ENCODE assay signal across 14 mouse cellular contexts in the genomic region with DNA sequence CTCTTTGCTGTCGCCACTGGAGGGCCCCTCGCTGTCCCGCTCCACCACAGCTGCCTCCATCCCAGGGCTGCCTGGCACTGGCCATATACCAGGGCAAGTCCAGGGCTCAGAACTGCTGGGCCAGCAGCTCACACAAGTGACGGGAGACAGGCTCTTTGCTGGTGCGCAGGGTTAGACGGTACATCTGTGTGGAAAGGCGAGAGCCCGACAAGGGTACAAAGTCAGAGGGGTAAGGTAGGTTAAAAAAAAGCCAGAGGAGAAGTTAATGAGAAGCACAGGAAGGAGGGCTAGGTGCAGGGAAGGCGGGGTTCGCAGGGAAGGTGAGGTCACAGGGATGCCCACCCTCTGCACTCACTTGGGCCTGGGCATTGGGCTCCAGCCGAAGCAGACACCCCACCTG. TPM values are rescaled to one million over a fixed set of nuclear protein-coding genes. Genes with fewer than 3 reads are reported as not detected.
A peak's percentile ranks its signal among the peaks of the same experiment; 100 is the strongest.
DNase-seq lines count a peak whose midpoint lies in the region; ATAC-seq and TF ChIP-seq lines count a peak whose summit lies in the region.
"Had no signal": no experiment of that assay in that cellular context is flagged by ENCODE, and none has a peak within 500 bp of the region (broad histone marks: within the 10 kb centered on the region; RNA-seq: fewer than 3 reads in every experiment).

No protein-coding gene starts in this region.

- 0 out of 2 replicates have a peak overlapping the region, but pooled peaks have one; percentile 17 for H3K27ac ChIP-seq in heart, embryonic 10.5 days
- H3K27ac ChIP-seq in heart, embryonic 11.5 days (ENCODE audit: low read depth, low read length), result no peak overlapping the region
- H3K27ac ChIP-seq in left cerebral cortex, adult 2 months, result peak overlapping the region; percentile 61
- peak overlapping the region; percentile 73; the same call in 1 of the 2 replicates for H3K27ac ChIP-seq in embryonic facial prominence, embryonic 10.5 days (replicated peaks)
- H3K27ac ChIP-seq in kidney, postnatal 0 days, result peak overlapping the region; percentile 70
- H3K27ac ChIP-seq: liver, embryonic 13.5 days had no signal

- TF ChIP-seq CTCF in left cerebral cortex, adult 2 months (IDR thresholded peaks at IDR 0.05), result no peak
- TF ChIP-seq CTCF in kidney, postnatal 0 days (IDR thresholded peaks at IDR 0.05; ENCODE audit: low read depth), result no peak

- 84% methylated on average over 11 of the region's 11 CpGs for WGBS in heart, embryonic 10.5 days
- 93% methylated on average over 11 of the region's 11 CpGs for whole genome bisulfite sequencing in heart, embryonic 11.5 days (ENCODE audit: insufficient replicate concordance)
- 90% methylated on average over 11 of the region's 11 CpGs for WGBS in embryonic facial prominence, embryonic 10.5 days
- 79% methylated on average over 11 of the region's 11 CpGs for WGBS in kidney, postnatal 0 days

- DNase-seq in heart, embryonic 10.5 days (ENCODE audit: low spot score), result no peak
- no peak for DNase-seq in left cerebral cortex, adult 2 months (ENCODE audit: extremely low spot score in 1 of 2, low spot score in 2 of 2)
- no peak for DNase-seq in left cerebral cortex, postnatal 10 days (ENCODE audit: extremely low spot score in 1 of 2, low spot score in 2 of 2)
- DNase-seq in embryonic facial prominence, embryonic 10.5 days (ENCODE audit: low spot score), result no peak
- DNase-seq in kidney, postnatal 0 days (ENCODE audit: low spot score), result no peak
- no peak for DNase-seq in right cerebral cortex, adult 18-20 months
- DNase-seq: cerebellum, adult 18-20 months had no signal

- H3K4me3 ChIP-seq in heart, embryonic 10.5 days, result peak overlapping the region; percentile 52; the same call in 1 of the 2 replicates
- H3K4me3 ChIP-seq in heart, embryonic 11.5 days (ENCODE audit: low read depth, low read length), result no peak overlapping the region
- H3K4me3 ChIP-seq in left cerebral cortex, adult 2 months, result no peak overlapping the region
- peak overlapping the region; percentile 52; the same call in 1 of the 2 replicates for H3K4me3 ChIP-seq in embryonic facial prominence, embryonic 10.5 days
- no peak overlapping the region for H3K4me3 ChIP-seq in kidney, postnatal 0 days (replicated peaks; ENCODE audit: low read depth, low read length)

- no peak for ATAC-seq in heart, embryonic 11.5 days (replicated peaks; ENCODE audit: insufficient number of reproducible peaks, low FRiP score, low TSS enrichment)
- peak; percentile 40 for ATAC-seq in kidney, postnatal 0 days (replicated peaks; ENCODE audit: low FRiP score, low read depth)
- ATAC-seq in monocyte, adult 5-6 weeks (replicated peaks; ENCODE audit: insufficient number of reproducible peaks, low FRiP score, low TSS enrichment, poor library complexity, severe bottlenecking), result no peak

- intact Hi-C loops in left cerebral cortex, adult 2 months (cut with DNase I), result loop anchor here (5.0 kb wide), 1 partner anchor 57 kb away; no protein-coding TSS in a partner anchor
- intact Hi-C loops in left cerebral cortex, postnatal 10 days (cut with DNase I), result no loop called here

- no peaks in the 10 kb centered on the region for H3K27me3 ChIP-seq in heart, embryonic 10.5 days (ENCODE audit: insufficient read depth, poor library complexity, severe bottlenecking)
- no peaks in the 10 kb centered on the region for H3K27me3 ChIP-seq in heart, embryonic 11.5 days (ENCODE audit: control insufficient read depth, insufficient read depth, low read length)
- no peaks in the 10 kb centered on the region for H3K27me3 ChIP-seq in embryonic facial prominence, embryonic 10.5 days (replicated peaks; ENCODE audit: low read depth, poor library complexity, severe bottlenecking)
- no peaks in the 10 kb centered on the region for H3K27me3 ChIP-seq in kidney, postnatal 0 days (ENCODE audit: insufficient read depth, low read length)
- H3K27me3 ChIP-seq: liver, embryonic 13.5 days had no signal

- no peaks in the 10 kb centered on the region for H3K9me3 ChIP-seq in heart, embryonic 10.5 days
- no peaks in the 10 kb centered on the region for H3K9me3 ChIP-seq in heart, embryonic 11.5 days (replicated peaks; ENCODE audit: control insufficient read depth, low read length)
- H3K9me3 ChIP-seq in embryonic facial prominence, embryonic 10.5 days, result no peaks in the 10 kb centered on the region
- H3K9me3 ChIP-seq in kidney, postnatal 0 days (replicated peaks; ENCODE audit: low read length), result no peaks in the 10 kb centered on the region
- H3K9me3 ChIP-seq: G1E; liver, embryonic 13.5 days had no signal

- H3K9ac ChIP-seq in heart, embryonic 11.5 days (ENCODE audit: low read depth, low read length), result no peak overlapping the region
- no peak overlapping the region for H3K9ac ChIP-seq in kidney, postnatal 0 days (ENCODE audit: low read depth, low read length)

- H3K36me3 ChIP-seq in heart, embryonic 10.5 days, result peaks cover 71% of the 10 kb centered on the region
- H3K36me3 ChIP-seq in heart, embryonic 11.5 days (ENCODE audit: control insufficient read depth, insufficient read depth, low read length), result peaks cover 29% of the 10 kb centered on the region
- peaks cover 74% of the 10 kb centered on the region for H3K36me3 ChIP-seq in embryonic facial prominence, embryonic 10.5 days (replicated peaks)
- peaks cover 25% of the 10 kb centered on the region for H3K36me3 ChIP-seq in kidney, postnatal 0 days (ENCODE audit: insufficient read depth, low read length)

- no peak overlapping the region for H3K4me2 ChIP-seq in heart, embryonic 11.5 days
- H3K4me2 ChIP-seq in kidney, postnatal 0 days (ENCODE audit: low read length), result no peak overlapping the region

- peaks cover 58% of the 10 kb centered on the region for H3K4me1 ChIP-seq in heart, embryonic 10.5 days
- peaks cover 26% of the 10 kb centered on the region for H3K4me1 ChIP-seq in heart, embryonic 11.5 days (ENCODE audit: control insufficient read depth, insufficient read depth, low read length)
- H3K4me1 ChIP-seq in embryonic facial prominence, embryonic 10.5 days, result peaks cover 50% of the 10 kb centered on the region
- H3K4me1 ChIP-seq in kidney, postnatal 0 days (replicated peaks; ENCODE audit: insufficient read depth, low read length), result peaks cover 25% of the 10 kb centered on the region

RNA-seq across cellular contexts. Expression of a gene that starts 4.8 kb away (rescaled TPM):
- 14.2 and 14.9 TPM in 2 replicates for polyA plus RNA-seq in heart, embryonic 10.5 days (2016; fragmentation: Nextera tagmentation; extraction: Ambion mirVana)
- 12.2 and 12.8 TPM in 2 replicates for polyA plus RNA-seq in heart, embryonic 11.5 days (2014; fragmentation: Nextera tagmentation; extraction: Ambion mirVana)
- 10 to 100 TPM; 23.4 to 24.1 TPM for total RNA-seq in left cerebral cortex, adult 2 months (2021)
- total RNA-seq in left cerebral cortex, postnatal 10 days (2021), result 10 to 100 TPM; 17.8 to 19.0 TPM
- polyA plus RNA-seq in embryonic facial prominence, embryonic 10.5 days (2016; fragmentation: Nextera tagmentation; extraction: Ambion mirVana), result 17.6 and 20.1 TPM in 2 replicates
- 19.9 and 21.1 TPM in 2 replicates for polyA plus RNA-seq in kidney, postnatal 0 days (2015; fragmentation: Nextera tagmentation; extraction: Ambion mirVana)
- total RNA-seq in monocyte, adult 5-6 weeks (2017), result 10.8 to 19.1 TPM (median 16.1 TPM) in 3 replicates

RNA-seq across cellular contexts. Expression of a gene that starts 8.1 kb away (rescaled TPM):
- 90.5 and 95.6 TPM in 2 replicates for polyA plus RNA-seq in heart, embryonic 10.5 days (2016; fragmentation: Nextera tagmentation; extraction: Ambion mirVana)
- polyA plus RNA-seq in heart, embryonic 11.5 days (2014; fragmentation: Nextera tagmentation; extraction: Ambion mirVana), result 47.3 and 51.9 TPM in 2 replicates
- total RNA-seq in left cerebral cortex, adult 2 months (2021), result 10 to 100 TPM; 96.1 to 98.5 TPM
- 100 to 1,000 TPM in 1 of 2 experiments, 10 to 100 TPM in 1; 98.0 to 110 TPM for total RNA-seq in left cerebral cortex, postnatal 10 days (2021)
- 135 and 146 TPM in 2 replicates for polyA plus RNA-seq in embryonic facial prominence, embryonic 10.5 days (2016; fragmentation: Nextera tagmentation; extraction: Ambion mirVana)
- polyA plus RNA-seq in kidney, postnatal 0 days (2015; fragmentation: Nextera tagmentation; extraction: Ambion mirVana), result 91.4 and 97.8 TPM in 2 replicates
- total RNA-seq in monocyte, adult 5-6 weeks (2017), result 8.2 to 15.1 TPM (median 8.9 TPM) in 3 replicates

RNA-seq across cellular contexts. Expression of a gene that starts 28.7 kb away (rescaled TPM):
- 73.9 and 82.1 TPM in 2 replicates for polyA plus RNA-seq in heart, embryonic 10.5 days (2016; fragmentation: Nextera tagmentation; extraction: Ambion mirVana)
- 69.1 and 77.3 TPM in 2 replicates for polyA plus RNA-seq in heart, embryonic 11.5 days (2014; fragmentation: Nextera tagmentation; extraction: Ambion mirVana)
- 100 to 1,000 TPM; 327 to 331 TPM for total RNA-seq in left cerebral cortex, adult 2 months (2021)
- 100 to 1,000 TPM; 356 to 358 TPM for total RNA-seq in left cerebral cortex, postnatal 10 days (2021)
- polyA plus RNA-seq in embryonic facial prominence, embryonic 10.5 days (2016; fragmentation: Nextera tagmentation; extraction: Ambion mirVana), result 75.1 and 77.1 TPM in 2 replicates
- 55.8 and 55.9 TPM in 2 replicates for polyA plus RNA-seq in kidney, postnatal 0 days (2015; fragmentation: Nextera tagmentation; extraction: Ambion mirVana)
- total RNA-seq in monocyte, adult 5-6 weeks (2017), result 10.3 to 21.7 TPM (median 21.0 TPM) in 3 replicates

RNA-seq across cellular contexts. Expression of a gene that starts 31.0 kb away (rescaled TPM):
- 258 and 316 TPM in 2 replicates for polyA plus RNA-seq in heart, embryonic 10.5 days (2016; fragmentation: Nextera tagmentation; extraction: Ambion mirVana)
- polyA plus RNA-seq in heart, embryonic 11.5 days (2014; fragmentation: Nextera tagmentation; extraction: Ambion mirVana), result 205 and 218 TPM in 2 replicates
- total RNA-seq in left cerebral cortex, adult 2 months (2021), result 100 to 1,000 TPM; 273 to 290 TPM
- total RNA-seq in left cerebral cortex, postnatal 10 days (2021), result 100 to 1,000 TPM; 251 to 269 TPM
- polyA plus RNA-seq in embryonic facial prominence, embryonic 10.5 days (2016; fragmentation: Nextera tagmentation; extraction: Ambion mirVana), result 514 and 525 TPM in 2 replicates
- 377 and 412 TPM in 2 replicates for polyA plus RNA-seq in kidney, postnatal 0 days (2015; fragmentation: Nextera tagmentation; extraction: Ambion mirVana)
- 7.2 to 11.9 TPM (median 7.4 TPM) in 3 replicates for total RNA-seq in monocyte, adult 5-6 weeks (2017)

RNA-seq across cellular contexts. Expression of a gene that starts 42.4 kb away (rescaled TPM):
- polyA plus RNA-seq in heart, embryonic 10.5 days (2016; fragmentation: Nextera tagmentation; extraction: Ambion mirVana), result 0.25 TPM in 1 of 2 replicates, not detected in the other
- polyA plus RNA-seq in heart, embryonic 11.5 days (2014; fragmentation: Nextera tagmentation; extraction: Ambion mirVana), result not detected in 2 replicates
- 1 to 10 TPM; 2.8 to 3.0 TPM for total RNA-seq in left cerebral cortex, adult 2 months (2021)
- total RNA-seq in left cerebral cortex, postnatal 10 days (2021), result 1 to 10 TPM; 1.0 to 1.7 TPM
- 0.14 and 0.30 TPM in 2 replicates for polyA plus RNA-seq in embryonic facial prominence, embryonic 10.5 days (2016; fragmentation: Nextera tagmentation; extraction: Ambion mirVana)
- 0.13 and 0.14 TPM in 2 replicates for polyA plus RNA-seq in kidney, postnatal 0 days (2015; fragmentation: Nextera tagmentation; extraction: Ambion mirVana)
- total RNA-seq in monocyte, adult 5-6 weeks (2017), result not detected in 3 replicates
- total RNA-seq: G1E; heart, adult 8-10 months; heart, postnatal 4 days had no signal
- polyA plus RNA-seq: embryonic facial prominence, embryonic 14.5 days had no signal

Comparison
In these comparisons a context has a peak if more than half of its experiments do, and no peak if none do; other contexts are left out.
1. H3K4me3 ChIP-seq: peak in heart, embryonic 10.5 days (single experiment) and embryonic facial prominence, embryonic 10.5 days (single experiment); none in heart, embryonic 11.5 days (single experiment), left cerebral cortex, adult 2 months (single experiment) and kidney, postnatal 0 days (single experiment).